Mouse (Mus musculus) heart, adult 2 months (tissue): ENCODE measurements around the gene Gm20388. TPM values are rescaled to one million over a fixed set of nuclear protein-coding genes. Genes with fewer than 3 reads are reported as not detected.

ENCODE experiments used
- DNase-seq, 2 experiments: peaks; one replicate each; pipeline ENCODE4 v3.0.0; 2021
- H3K27ac ChIP-seq: fragments of 200-600 bp; 2 replicates; pipeline ENCODE4 v1.8.1; 2022
- H3K27me3 ChIP-seq: fragments of 200-500 bp; 2 replicates; pipeline ENCODE4 v1.6.1; 2012; ENCODE audit warnings: mild to moderate bottlenecking, low read length, inconsistent platforms, mixed read lengths; ENCODE audit not compliant: control insufficient read depth, insufficient read depth
- H3K36me3 ChIP-seq: fragments of 200-500 bp; 2 replicates; pipeline ENCODE4 v1.6.1; 2012; ENCODE audit warnings: low read length, inconsistent platforms; ENCODE audit not compliant: control insufficient read depth, insufficient read depth
- H3K4me1 ChIP-seq: fragments of 200-500 bp; 2 replicates; pipeline ENCODE4 v1.6.1; 2011; ENCODE audit warnings: low read length; ENCODE audit not compliant: control insufficient read depth, insufficient read depth
- H3K4me3 ChIP-seq: fragments of 200-600 bp; 2 replicates; pipeline ENCODE4 v1.8.1; 2022
- H3K79me2 ChIP-seq: fragments of 200-500 bp; replicated peaks from 2 replicates; pipeline ENCODE4 v1.6.1; 2012; ENCODE audit warnings: mild to moderate bottlenecking, inconsistent platforms, low read length, moderate library complexity, mixed read lengths; ENCODE audit not compliant: control insufficient read depth, insufficient read depth
- H3K9ac ChIP-seq: fragments of 200-500 bp; 2 replicates; pipeline ENCODE4 v1.6.1; 2012; ENCODE audit warnings: low read depth, mild to moderate bottlenecking, control low read depth, inconsistent platforms, low read length, mixed read lengths
- CTCF ChIP-seq: fragments of 200-600 bp; IDR thresholded peaks from 2 replicates; pipeline ENCODE4 v1.8.1; 2022; ENCODE audit warnings: antibody characterized with exemption, mild to moderate bottlenecking, moderate library complexity
- EP300 ChIP-seq: fragments of 200-500 bp; IDR thresholded peaks from 2 replicates; pipeline ENCODE4 v1.6.1; 2011; ENCODE audit warnings: low read depth, low read length, control low read depth; ENCODE audit not compliant: insufficient read depth
- POLR2A ChIP-seq: fragments of 200-500 bp; IDR thresholded peaks from 2 replicates; pipeline ENCODE4 v1.6.1; 2011; ENCODE audit warnings: mild to moderate bottlenecking, low read depth, low read length, control low read depth; ENCODE audit not compliant: insufficient read depth
- WGBS: fragments of 180-500 bp; shearing (Covaris S2); methylation state at CpG from one replicate; pipeline ENCODE4 v1.1.7; 2018; 5-methylcytosine and 5-hydroxymethylcytosine counted together
- intact Hi-C: fragments of 180-260 bp; cut with DNase I; formaldehyde crosslinking; loops from one replicate; pipeline ENCODE4 v1.15.1; 2025
- polyA plus RNA-seq: library from polyadenylated mRNA; depleted of rRNA; stranded (reverse); fragments of >200 nt; gene quantifications from 2 replicates; pipeline ENCODE4 v1.2.3, GENCODE M21; 2012
- total RNA-seq, 2 experiments: library from RNA; stranded (reverse); gene quantifications; 2 replicates each; pipeline ENCODE4 v1.2.3; 2021

The Gm20388 gene
- total and polyA plus RNA-seq, 3 experiments, result 1.8 to 32.3 TPM; not detected in 1

- no peak overlapping the region for H3K4me3 ChIP-seq
- H3K4me1 ChIP-seq, result peaks cover 13% of the 10 kb centered on the region
- WGBS, result 95% methylated on average over 6 of the region's 6 CpGs
- no peaks in the 10 kb centered on the region for H3K27me3 ChIP-seq
- H3K27ac ChIP-seq, result no peak overlapping the region
- TF ChIP-seq POLR2A (no peak), CTCF (no peak), EP300 (no peak)
- DNase-seq, result no peak
- intact Hi-C loops, result no loop called here
- H3K36me3 ChIP-seq, result no peaks in the 10 kb centered on the region
- peaks cover 4% of the 10 kb centered on the region for H3K79me2 ChIP-seq
- no peak overlapping the region for H3K9ac ChIP-seq
Measured at GRCm38 (mm10) chr8:120513145-120513544, 602.5 kb downstream of the Gm20388 start.

- Histone ChIP-seq H3K27me3 (no peaks in the 10 kb centered on the region), H3K27ac (no peak overlapping the region), H3K9ac (no peak overlapping the region), H3K4me1 (peaks cover 11% of the 10 kb centered on the region), H3K36me3 (no peaks in the 10 kb centered on the region), H3K79me2 (peaks cover 4% of the 10 kb centered on the region), H3K4me3 (no peak overlapping the region)
- DNase-seq, result no peak
- intact Hi-C loops, result no loop called here
- WGBS, result 82% methylated on average over 26 of the region's 26 CpGs
- TF ChIP-seq EP300, result no peak
- no peak for TF ChIP-seq CTCF
- no peak for TF ChIP-seq POLR2A
Measured at GRCm38 (mm10) chr8:120513638-120514461, 603.2 kb downstream of the Gm20388 start.

GRCm38 (mm10) chr8:120515214-120515613 is 604.6 kb downstream of the Gm20388 start:
- TF ChIP-seq CTCF (no peak), EP300 (no peak), POLR2A (no peak)
- peaks cover 4% of the 10 kb centered on the region for H3K79me2 ChIP-seq
- peaks cover 9% of the 10 kb centered on the region for H3K4me1 ChIP-seq
- WGBS, result 85% methylated on average over 2 of the region's 2 CpGs
- no peaks in the 10 kb centered on the region for H3K36me3 ChIP-seq
- no peak overlapping the region for H3K4me3 ChIP-seq
- no peak overlapping the region for H3K27ac ChIP-seq
- H3K9ac ChIP-seq, result no peak overlapping the region
- DNase-seq, result no peak
- no peaks in the 10 kb centered on the region for H3K27me3 ChIP-seq
- intact Hi-C loops, result no loop called here

- Histone ChIP-seq H3K27ac (no peak overlapping the region), H3K4me1 (peaks cover 11% of the 10 kb centered on the region), H3K9ac (no peak overlapping the region), H3K27me3 (no peaks in the 10 kb centered on the region), H3K36me3 (no peaks in the 10 kb centered on the region), H3K4me3 (no peak overlapping the region), H3K79me2 (peaks cover 4% of the 10 kb centered on the region)
- TF ChIP-seq CTCF (no peak), POLR2A (no peak), EP300 (no peak)
- DNase-seq, result no peak
- 95% methylated on average over 6 of the region's 6 CpGs for whole genome bisulfite sequencing
- intact Hi-C loops, result no loop called here
Measured at GRCm38 (mm10) chr8:120515650-120516049, 605.0 kb downstream of the Gm20388 start.

GRCm38 (mm10) chr8:120516182-120516755 is 605.6 kb downstream of the Gm20388 start:
- Histone ChIP-seq H3K27me3 (no peaks in the 10 kb centered on the region), H3K36me3 (no peaks in the 10 kb centered on the region), H3K4me1 (peaks cover 6% of the 10 kb centered on the region), H3K4me3 (no peak overlapping the region), H3K27ac (no peak overlapping the region), H3K79me2 (peaks cover 4% of the 10 kb centered on the region), H3K9ac (no peak overlapping the region)
- WGBS, result 48% methylated on average over 12 of the region's 12 CpGs
- TF ChIP-seq POLR2A, result no peak
- TF ChIP-seq EP300, result no peak
- no peak for TF ChIP-seq CTCF
- intact Hi-C loops, result no loop called here
- peak in 1 of 2 experiments; percentile 55 for DNase-seq

- H3K9ac ChIP-seq, result no peak overlapping the region
- no peaks in the 10 kb centered on the region for H3K36me3 ChIP-seq
- H3K27me3 ChIP-seq, result no peaks in the 10 kb centered on the region
- 60% methylated on average over 11 of the region's 11 CpGs for WGBS
- intact Hi-C loops, result no loop called here
- DNase-seq, result no peak
- peaks cover 4% of the 10 kb centered on the region for H3K79me2 ChIP-seq
- peak overlapping the region; percentile 13; the same call in 1 of the 2 replicates for H3K27ac ChIP-seq
- no peak for TF ChIP-seq EP300
- TF ChIP-seq CTCF, result no peak
- no peak for TF ChIP-seq POLR2A
- peaks cover 6% of the 10 kb centered on the region for H3K4me1 ChIP-seq
- H3K4me3 ChIP-seq, result no peak overlapping the region
Measured at GRCm38 (mm10) chr8:120517666-120518410, 607.2 kb downstream of the Gm20388 start.
